Mouse (Mus musculus) MEL-GATA-1-ER (cell line): ENCODE data around the gene Dph6.

Experiments used
- DNase-seq: peaks from one replicate; pipeline ENCODE4 v3.0.0-alpha.2; 2012; ENCODE audit warnings: low read depth; ENCODE audit errors: extremely low read depth

The Dph6 gene

GRCm38 (mm10) chr2:114542325-114542724 is 112.4 kb downstream of the Dph6 start:
- no peak for DNase-seq

GRCm38 (mm10) chr2:114540416-114540815 is 114.3 kb downstream of the Dph6 start:
- no peak for DNase-seq

- peak; percentile 5 for DNase-seq
Observed at GRCm38 (mm10) chr2:114536032-114536431, 118.7 kb downstream of the Dph6 start.

GRCm38 (mm10) chr2:114531010-114531756 is 123.6 kb downstream of the Dph6 start:
- no peak for DNase-seq

- DNase-seq = no peak
Observed at GRCm38 (mm10) chr2:114520414-114520813, 134.3 kb downstream of the Dph6 start.

- DNase-seq = no peak
Observed at GRCm38 (mm10) chr2:114519907-114520306, 134.9 kb downstream of the Dph6 start.

- no peak for DNase-seq
Observed at GRCm38 (mm10) chr2:114492398-114492797, 162.4 kb downstream of the Dph6 start.

GRCm38 (mm10) chr2:114491907-114492306 is 162.9 kb downstream of the Dph6 start:
- DNase-seq = no peak

- DNase-seq = no peak
Observed at GRCm38 (mm10) chr2:114486980-114487379, 167.8 kb downstream of the Dph6 start.
